Mouse (Mus musculus) layer of hippocampus, adult 11-12 months (tissue): Measurements from ENCODE around the gene Gm20388.

Experiments
- DNase-seq: peaks from one replicate; pipeline ENCODE4 v3.0.0; 2022; ENCODE audit warnings: low spot score

The Gm20388 gene

DNA sequence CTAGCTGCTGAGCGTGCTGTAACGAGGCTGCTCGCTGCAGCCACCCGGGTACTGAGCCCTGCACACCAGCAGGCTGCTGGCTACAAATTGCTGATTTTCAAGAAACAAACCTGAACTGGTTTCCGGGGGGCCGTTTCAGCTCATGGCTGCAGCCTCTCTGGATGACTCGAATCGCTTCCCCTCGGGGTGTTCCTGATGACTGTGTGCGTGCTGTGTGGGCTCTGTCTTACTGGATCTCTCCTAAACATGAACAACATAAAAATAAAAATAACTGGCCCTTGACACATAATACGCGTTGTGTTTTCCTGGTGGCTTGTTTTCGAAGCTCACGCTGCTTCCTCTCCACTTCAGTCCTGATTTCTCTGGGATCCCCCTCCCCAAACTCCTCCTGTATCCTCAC lies 1168.1 kb downstream of the Gm20388 start:
- no peak for DNase-seq

DNA sequence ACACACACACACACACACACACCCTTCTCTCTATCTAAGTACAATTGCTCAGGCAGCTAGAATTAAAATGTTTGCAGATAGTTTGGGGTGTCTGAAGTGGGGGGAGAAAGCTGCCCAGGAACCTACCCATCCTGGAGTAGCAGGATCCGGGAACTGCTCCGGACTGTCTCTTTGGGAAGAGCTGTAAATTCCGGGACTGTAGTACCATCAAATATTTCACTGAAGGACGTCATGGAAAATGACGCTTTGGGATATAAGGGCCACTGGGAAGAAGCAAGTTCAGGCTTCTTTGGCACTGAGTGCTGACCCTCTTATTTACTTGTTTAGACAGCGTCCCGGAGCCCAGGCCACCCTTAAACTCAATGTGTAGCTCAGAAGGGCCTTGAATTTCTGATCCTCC lies 1168.6 kb downstream of the Gm20388 start:
- DNase-seq = no peak

DNA sequence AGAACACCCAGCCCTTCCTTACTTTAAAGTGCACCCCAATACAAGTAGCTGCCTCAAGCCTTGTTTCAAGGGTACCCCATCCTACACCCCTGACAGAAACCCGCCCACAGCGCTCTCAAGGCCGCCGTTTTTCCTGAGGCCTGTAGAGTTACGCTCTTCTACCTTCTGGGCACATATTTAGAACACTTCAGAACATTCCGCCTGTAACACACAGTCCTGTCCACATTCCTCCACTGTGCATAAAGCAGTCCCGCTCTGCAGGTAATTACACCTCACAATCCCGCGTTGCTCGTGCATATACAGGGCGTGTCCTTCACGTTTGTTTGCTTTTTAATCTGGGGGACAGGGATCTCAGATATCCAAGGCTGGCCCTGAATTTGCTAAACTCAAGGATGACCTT lies 1169.3 kb downstream of the Gm20388 start:
- no peak for DNase-seq

DNA sequence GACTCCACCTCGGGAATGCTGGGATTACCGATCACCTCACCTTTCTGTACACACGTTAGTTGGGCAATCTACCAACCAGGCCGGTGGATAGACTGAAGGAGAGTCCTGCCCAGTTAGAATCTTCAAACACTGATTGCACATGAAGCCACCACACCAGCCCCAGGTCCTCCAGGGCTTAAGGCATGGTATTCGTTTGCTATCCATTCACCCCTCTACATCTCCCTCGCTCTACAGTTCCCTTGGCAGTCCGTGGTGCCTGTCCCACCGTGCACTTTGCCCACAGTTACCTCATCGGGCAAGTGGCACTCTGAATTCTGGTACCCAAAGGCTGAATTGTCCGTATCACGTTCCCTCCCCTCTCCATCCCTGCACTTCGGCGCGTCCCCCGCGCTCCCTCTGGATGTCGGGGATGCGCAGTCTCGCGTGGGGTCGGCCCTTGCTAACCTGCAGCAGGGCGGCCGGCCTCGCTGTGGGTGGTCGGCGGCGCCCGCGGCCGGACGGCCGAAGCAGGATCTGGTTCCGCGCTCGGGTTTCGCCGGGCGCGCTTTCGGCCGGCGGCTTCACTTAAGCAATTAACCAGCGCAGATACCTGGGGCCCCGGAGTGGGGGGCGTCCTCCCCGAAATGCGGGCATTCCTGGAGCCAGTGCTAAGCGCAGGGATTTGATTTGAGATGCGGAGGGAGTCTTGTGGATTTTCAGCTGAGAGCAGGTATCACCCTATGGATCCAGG lies 1169.9 kb downstream of the Gm20388 start:
- DNase-seq = no peak

DNA sequence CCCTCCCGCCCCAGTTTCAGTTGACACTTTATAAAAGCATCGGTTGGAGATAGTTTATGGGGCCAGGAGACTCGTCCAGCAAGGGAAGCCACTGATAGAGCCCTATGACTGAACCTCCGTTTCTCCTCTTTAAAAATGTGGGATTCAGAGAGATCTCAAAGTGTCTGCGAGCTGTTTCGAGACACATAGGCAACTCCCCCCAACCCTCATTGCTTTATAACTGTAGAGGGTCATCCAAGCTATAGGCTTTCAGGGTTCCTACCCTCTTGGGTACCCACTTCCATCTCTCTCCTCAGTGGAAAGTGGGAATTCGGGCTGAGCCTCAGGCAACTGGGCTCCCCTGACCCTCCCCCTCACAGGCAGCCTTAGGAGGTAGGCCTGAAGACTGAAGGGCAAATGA lies 1170.8 kb downstream of the Gm20388 start:
- no peak for DNase-seq

DNA sequence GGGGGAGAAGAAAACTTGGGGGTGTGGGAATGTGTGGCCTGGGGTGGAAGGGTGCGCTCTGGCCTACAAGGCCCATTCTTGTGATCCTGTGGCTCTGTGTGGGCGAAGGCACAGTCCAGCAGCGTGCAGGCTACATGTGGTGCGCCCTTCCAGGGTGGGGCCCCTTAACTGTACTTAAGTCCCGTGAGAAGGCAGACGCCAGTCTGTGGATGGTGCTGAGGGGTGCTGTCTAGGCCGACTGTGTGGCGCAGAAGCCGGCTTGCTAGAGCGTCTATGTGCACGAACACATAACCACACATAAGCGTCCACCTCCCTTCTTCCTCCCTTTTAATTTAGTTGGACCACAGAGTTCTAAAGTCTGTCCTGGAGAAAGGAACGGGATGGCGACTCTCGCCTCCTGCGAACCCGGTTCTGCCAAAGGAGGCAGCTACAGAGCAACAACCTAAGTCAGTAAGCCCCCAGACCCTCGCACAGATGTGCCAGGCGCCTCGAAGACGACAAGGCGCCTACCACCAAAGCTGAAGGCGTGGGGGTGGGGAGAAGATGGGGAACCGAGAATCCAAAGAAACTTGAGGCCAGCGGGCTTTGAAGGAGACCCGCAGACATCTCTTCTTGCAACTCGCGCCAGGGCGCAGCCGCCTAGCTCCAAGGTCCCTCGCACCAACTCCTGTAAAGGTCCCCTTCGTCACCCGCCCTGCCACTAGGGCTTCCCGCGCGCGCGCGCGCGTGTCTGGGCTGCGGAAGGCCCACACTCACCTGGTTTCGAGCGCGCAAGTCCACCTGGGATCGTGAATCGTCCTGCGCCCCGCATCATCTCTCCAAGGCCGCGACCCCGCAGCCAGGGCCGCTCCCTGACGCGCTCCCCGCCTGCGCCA lies 1171.8 kb downstream of the Gm20388 start:
- DNase-seq = no peak

DNA sequence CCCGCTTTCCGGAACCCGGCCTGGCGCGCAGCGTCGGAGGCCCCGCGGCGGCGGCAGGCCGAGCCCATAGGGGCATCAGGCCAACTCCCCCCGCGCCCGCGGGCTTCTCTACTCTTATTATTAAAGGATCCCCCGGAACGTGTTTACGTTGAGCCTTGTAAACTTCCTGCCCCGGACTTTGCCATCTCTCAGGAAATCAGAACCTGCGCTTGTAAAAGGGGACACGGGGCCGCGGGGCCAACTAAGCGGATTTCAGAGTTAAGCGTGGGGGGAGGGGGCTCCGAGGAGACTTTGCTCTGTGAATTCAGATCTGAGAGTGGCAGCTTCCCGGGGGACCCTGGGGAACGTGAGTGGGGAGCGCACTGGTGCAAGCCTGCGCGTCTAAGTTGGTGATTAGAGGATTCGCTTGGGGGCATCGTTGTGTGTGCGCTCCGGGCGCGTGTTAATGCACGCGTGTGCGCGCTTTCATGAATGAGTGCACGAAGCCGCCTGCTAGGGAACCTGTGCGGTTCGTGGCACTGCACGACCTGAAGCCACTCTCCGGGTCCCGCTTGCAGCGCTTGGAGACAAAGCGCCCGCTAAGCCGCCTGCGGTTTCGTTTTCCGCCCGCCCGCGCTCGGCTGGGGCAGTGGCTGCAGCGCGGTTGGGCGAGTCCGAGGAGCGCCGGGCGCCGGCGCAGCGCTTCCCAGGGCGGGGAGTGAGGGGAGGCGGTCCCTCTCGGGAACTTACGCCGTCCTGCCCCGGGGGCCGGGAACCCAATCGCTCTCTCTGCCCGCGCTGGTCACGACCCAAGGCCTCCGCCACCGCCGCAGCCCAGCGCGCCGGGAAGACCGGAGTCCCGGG lies 1172.7 kb downstream of the Gm20388 start:
- DNase-seq = no peak

DNA sequence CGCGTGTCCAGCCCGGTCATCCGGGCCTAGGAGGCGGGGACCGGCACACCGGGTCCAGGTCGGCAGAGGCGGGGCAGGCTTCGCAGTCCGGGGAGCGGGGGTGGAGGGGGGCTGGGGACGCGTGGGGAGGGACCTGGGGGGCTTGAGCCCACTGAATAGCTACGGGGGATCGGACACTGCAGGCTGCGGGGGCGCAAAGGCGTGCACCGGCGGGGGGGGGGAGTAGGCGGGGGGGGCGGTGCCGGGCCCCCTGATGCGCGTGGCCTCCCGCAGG lies 1173.2 kb downstream of the Gm20388 start:
- DNase-seq = no peak

DNA sequence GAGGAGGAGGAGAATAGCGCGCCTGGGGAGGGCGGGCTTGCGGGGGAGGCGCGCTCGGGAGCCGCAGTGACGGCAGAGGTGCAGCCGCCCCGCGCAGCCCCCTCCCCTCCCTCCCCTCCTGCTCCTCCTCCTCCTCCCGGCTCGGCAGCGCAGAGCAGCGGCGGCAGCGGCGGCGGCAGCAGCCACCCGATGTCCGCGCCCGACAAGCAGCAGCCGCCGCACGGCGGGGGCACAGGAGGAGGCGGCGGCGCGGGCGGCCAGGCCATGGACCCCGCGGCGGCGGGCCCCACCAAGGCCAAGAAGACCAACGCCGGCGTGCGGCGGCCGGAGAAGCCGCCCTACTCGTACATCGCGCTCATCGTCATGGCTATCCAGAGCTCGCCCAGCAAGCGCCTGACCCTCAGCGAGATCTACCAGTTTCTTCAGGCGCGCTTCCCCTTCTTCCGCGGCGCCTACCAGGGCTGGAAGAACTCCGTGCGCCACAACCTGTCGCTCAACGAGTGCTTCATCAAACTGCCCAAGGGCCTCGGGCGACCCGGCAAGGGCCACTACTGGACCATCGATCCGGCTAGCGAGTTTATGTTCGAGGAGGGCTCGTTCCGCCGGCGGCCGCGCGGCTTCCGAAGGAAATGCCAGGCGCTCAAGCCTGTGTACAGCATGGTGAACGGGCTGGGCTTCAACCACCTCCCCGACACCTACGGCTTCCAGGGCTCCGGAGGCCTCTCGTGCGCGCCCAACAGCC lies 1173.7 kb downstream of the Gm20388 start, which contains the start of gene Foxf1:
Foxf1 (plus strand) TSS at position 177 of the 742 bp plus-strand sequence.
- DNase-seq = no peak

DNA sequence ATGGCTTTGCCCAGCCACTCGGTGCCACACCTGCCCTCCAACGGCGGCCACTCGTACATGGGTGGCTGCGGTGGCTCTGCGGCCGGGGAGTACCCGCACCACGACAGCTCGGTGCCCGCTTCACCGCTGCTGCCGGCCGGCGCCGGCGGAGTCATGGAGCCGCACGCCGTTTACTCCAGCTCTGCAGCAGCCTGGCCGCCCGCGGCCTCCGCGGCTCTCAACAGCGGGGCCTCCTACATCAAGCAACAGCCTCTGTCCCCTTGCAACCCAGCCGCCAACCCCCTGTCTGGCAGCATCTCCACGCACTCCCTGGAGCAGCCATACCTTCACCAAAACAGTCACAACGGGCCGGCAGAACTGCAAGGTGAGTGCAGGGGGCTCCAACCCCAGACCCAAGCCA lies 1174.4 kb downstream of the Gm20388 start:
- DNase-seq = no peak

DNA sequence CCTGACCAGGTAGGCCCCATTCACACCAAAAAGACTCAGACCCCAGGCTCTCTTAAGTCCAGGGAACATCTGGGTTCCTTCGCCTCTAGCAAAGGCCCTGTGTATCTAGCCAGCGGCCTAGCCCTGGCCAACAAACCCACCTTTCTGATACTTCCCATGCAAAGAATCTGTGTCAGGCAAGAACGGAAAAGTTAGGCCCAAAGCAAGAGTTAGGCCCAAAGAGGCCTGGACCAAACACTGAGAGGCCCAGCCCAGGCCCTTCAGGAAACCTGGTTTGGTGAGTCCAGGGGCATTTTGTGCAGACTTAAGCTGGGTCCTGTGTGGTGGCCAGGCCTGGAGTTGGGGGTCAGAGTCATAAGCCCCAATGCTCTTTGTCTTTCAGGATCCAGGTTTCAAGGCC lies 1174.9 kb downstream of the Gm20388 start:
- DNase-seq = no peak

DNA sequence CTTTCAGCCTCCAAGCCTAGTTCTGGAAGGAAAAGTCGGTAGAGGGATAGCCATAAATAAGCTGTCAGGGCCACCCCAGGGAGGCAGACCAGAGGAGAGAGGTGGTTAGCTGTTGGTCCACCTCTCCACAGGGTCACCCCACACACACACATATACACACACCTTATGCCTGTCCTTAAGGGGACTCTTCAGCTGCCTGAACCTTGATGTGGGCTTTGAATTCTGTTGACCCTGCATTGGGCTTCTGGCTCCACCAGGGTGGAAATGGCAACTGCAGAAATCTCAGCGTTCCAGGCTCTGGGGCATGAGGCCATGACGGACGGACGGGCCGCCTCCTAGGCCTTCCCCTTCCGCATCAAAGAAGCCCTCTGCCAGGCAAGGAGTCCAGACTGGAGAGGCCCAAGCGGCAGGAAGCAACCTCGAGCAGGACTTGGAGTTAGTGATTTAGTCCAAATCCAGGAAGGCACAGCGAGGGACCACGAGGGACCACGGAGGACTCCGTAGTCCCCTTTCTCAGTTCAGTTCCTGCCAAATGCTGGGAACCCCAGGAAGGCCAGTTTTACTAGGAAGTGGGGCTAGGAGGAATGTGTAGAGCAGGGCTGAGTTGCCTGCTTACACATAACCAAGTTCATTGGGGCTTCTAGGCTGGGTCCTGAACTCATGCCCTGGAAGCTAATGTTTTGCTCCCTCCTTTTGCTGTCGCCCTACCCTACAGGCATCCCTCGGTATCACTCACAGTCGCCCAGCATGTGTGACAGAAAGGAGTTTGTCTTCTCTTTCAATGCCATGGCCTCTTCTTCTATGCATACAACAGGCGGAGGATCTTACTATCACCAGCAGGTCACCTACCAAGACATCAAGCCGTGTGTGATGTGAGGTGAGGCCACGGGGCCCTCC lies 1175.6 kb downstream of the Gm20388 start:
- no peak for DNase-seq

DNA sequence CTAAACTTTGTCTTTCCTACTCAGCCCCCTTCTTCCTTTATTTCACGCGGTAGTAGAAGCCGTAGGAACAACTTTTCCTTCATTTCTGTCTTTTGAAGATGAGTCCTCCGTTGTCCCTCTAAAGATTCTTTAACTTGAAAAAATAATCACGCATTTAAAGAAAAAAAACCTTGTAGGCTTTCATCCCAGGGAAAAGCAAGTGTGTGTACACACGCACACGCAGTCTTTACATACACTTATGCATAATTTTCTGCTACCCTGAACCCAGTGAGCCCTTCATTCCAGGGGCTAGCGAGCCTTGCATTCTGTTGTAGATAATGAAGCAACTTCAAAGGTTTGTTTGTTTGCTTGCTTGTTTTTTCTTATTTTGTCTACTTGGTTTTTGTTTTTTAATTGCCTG lies 1177.6 kb downstream of the Gm20388 start:
- no peak for DNase-seq

DNA sequence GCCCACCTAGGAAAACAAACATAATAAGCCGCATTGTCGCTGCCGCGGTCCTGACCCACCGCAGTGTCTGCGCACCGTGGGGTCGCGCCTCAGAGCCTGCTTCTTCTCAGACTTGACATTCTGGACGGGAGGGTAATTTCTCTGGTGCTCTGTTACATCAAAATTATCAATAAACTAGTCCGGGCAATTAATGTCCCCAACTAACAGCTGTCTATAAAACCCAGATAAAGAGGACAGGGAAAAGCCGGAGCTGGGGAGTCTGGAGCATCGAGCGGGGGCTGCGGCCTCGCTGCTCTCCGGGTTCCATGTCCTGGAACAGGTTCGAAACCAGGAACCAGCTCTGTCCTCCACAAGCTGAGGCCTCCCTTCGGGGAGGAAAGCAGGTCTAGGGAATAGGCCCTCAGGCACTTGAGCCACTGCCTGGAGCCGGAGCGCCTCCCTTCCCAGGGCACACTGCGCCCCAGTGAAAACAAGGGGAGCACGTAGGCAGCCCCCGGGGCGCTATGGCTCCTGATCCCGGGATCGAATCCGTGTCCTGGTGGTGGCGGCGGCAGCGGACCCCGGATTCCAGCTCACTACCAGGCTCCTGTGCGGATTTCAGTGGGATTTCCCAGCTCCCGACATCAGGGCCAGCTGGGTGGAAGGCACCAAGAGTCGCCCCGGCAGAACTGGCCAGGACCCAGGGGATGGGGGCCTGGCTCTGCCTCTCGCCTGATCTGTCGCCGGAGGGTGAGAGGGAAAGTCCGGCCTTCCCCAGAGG lies 1178.4 kb downstream of the Gm20388 start:
- no peak for DNase-seq

DNA sequence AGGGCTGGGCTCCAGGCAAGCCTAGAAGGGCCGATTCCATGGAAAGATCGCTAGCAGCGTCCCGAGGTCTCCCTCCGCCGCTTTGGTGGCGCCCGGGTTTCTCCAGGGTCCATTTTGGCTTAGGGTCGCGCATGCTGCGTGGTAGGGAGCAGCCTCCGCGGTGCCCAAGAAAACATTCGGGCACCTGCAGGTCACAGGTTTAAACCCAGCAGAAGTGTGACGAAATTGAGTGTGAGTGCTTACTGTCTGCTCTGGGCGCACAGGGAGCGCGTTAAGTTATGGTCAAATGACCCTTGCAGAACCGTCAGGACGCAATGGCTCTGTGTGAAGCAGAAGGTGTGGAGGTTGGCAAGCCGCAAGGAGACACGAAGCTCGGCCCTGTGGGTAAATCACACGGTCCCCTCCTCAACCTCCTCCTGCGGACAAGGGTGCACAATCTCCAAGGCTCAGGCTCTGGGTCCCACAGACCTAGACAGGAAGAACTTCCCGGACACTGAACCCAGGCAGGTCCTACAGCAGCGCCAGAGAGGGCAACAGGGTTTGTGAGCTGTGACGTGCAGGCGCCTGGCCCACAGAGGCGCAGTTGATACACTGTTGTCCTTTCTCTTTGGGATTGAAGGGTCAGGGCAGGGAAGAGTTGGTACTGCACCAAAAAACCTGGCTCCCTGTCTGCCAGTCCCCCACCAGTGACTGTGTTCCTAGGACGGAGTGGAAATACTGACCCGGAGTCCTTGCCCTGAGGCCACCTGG lies 1179.2 kb downstream of the Gm20388 start:
- no peak for DNase-seq

DNA sequence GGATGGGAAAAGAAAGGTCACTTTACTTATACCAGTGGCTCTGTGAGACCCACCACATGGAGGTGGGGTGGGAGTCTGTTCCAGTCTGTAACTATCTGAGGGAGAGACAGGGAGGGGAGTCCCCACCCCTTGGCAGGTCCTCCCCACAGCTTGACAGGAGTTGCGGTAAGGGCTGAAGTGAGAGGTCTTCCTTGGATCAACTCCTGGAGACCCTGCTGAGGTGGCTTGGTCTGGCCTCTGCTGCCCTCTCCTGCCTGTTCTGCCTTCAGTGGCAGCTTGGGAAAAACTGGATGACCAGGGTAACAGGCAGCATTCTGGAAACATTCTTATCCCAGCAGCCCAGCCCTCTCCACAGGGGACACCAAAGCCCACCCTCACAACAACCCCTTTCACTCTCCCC lies 1180.1 kb downstream of the Gm20388 start:
- no peak for DNase-seq

DNA sequence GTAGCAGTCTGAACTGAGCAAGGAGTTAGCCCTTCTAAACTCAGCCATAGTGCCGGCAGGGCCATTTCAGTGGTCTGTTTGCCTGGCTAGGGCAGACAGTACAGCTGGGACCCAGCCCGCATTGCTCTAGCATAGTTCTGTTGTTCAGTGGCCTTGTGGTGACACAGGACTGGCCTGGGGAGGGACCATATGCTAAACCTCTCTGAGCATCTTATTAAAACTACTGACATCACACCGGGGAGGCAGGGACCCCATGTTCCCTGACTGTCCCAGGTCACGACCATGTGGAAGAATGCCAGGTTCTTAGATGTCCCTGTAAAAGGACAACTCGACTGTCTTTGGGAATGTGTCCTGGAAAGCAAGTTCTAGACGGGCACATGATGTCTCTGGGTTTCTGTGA lies 1181.5 kb downstream of the Gm20388 start:
- DNase-seq = no peak

DNA sequence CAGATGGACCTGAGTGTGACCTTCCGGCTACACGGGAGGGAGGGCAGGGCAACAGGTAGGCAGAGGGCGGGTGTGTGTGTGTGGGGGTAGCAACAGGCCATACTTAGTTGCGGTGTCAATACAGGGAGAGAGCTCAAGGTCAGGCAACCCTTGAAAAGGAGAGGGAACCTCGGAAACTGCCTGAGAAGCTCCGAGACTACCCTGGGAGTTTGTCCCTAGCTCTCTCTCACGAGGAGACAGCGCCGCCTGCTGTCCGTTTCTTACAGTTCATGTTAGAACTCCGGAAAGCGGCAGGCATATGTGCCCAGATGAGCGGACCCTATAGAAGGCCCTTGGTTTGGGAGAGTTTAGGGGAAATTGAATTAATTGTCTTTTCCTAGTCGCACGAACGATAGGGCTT lies 1182.0 kb downstream of the Gm20388 start:
- peak; percentile 84 for DNase-seq

DNA sequence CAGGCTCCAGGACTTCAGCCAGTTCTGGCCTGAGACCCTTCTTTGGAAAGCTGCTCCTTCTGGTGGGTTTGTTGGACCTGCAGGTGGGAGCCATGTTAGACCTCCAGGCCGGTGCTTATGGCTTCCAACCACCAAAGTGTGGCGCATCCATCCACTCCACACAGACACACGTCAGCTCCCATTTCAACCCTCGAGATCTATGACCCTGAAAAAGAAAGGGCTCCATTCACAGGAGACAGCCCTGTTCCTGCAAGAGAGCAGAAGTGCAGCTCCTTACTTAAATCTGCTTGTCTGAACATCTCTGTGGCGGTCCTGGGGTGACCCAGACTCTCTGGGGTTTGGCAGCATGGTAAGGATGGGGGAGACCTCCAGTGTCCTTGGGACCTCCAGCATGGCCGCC lies 1182.9 kb downstream of the Gm20388 start:
- DNase-seq = no peak
